Mouse (Mus musculus): Measurements from ENCODE around the gene Dlg2.

Gene Dlg2

DNA sequence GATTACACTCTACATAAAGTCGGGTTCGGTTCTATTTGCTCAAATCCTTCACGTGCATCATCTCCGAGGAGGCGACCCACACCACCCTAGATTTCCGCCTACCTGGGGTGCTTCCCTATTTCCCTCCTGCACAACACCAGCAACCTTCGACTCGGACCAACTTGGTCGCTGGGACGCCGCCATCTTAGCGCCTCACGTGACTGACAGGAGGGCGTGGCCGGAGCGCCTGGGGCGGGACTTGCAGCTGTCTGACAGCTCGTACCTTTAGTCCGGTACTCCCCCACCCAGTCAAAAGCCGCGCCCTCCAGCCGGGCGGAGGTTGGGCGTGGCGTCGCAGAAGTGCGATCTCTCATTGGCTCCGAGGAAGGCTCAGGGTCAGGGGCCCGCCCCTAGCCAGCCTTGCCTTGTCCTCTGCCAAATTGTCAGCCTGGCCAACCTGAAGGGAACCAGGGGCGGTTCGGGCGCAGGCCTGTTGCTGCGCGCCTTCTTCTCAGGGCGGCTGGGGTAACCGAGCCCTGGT lies 619 bp upstream of the Dlg2 start, which contains the start of gene Tmem126b:
Gene Tmem126b, minus strand, starts transcription at position 209 of the 520 bp plus-strand sequence.
- peaks cover 12% of the 10 kb centered on the region for H3K36me3 ChIP-seq (ENCODE audit: insufficient read depth, low read length)
- H3K4me3 ChIP-seq (replicated peaks; ENCODE audit: low read length): peak within 1 kb of the TSS; percentile 91
- TF ChIP-seq POU5F1 (IDR thresholded peaks at IDR 0.05; ENCODE audit: borderline replicate concordance, low read length) (no peak), NANOG (IDR thresholded peaks at IDR 0.05; ENCODE audit: borderline replicate concordance, low read length) (no peak), CTCF (conservative IDR thresholded peaks at IDR 0.05; ENCODE audit: low read length) (no peak)
- H3K4me1 ChIP-seq (replicated peaks; ENCODE audit: low read depth, low read length): peaks cover 41% of the 10 kb centered on the region
- H3K9me3 ChIP-seq (ENCODE audit: low read length): no peaks in the 10 kb centered on the region
- peaks cover 4% of the 10 kb centered on the region for H3K27me3 ChIP-seq (ENCODE audit: insufficient read depth, low read length)

- no peak for TF ChIP-seq POU5F1 (IDR thresholded peaks at IDR 0.05; ENCODE audit: borderline replicate concordance, low read length)
- no peak for TF ChIP-seq CTCF (conservative IDR thresholded peaks at IDR 0.05; ENCODE audit: low read length)
- TF ChIP-seq NANOG (IDR thresholded peaks at IDR 0.05; ENCODE audit: borderline replicate concordance, low read length): no peak
- Histone ChIP-seq H3K4me1 (replicated peaks; ENCODE audit: low read depth, low read length) (no peaks in the 10 kb centered on the region), H3K4me3 (replicated peaks; ENCODE audit: low read length) (no peak overlapping the region), H3K36me3 (ENCODE audit: insufficient read depth, low read length) (no peaks in the 10 kb centered on the region), H3K9me3 (ENCODE audit: low read length) (no peaks in the 10 kb centered on the region), H3K27me3 (ENCODE audit: insufficient read depth, low read length) (no peaks in the 10 kb centered on the region)
Measured at GRCm38 (mm10) chr7:90482607-90483006, 6.1 kb downstream of the Dlg2 start.

- Histone ChIP-seq H3K36me3 (ENCODE audit: insufficient read depth, low read length) (no peaks in the 10 kb centered on the region), H3K9me3 (ENCODE audit: low read length) (no peaks in the 10 kb centered on the region), H3K4me1 (replicated peaks; ENCODE audit: low read depth, low read length) (no peaks in the 10 kb centered on the region), H3K27me3 (ENCODE audit: insufficient read depth, low read length) (no peaks in the 10 kb centered on the region), H3K4me3 (replicated peaks; ENCODE audit: low read length) (no peak overlapping the region)
- no peak for TF ChIP-seq NANOG (IDR thresholded peaks at IDR 0.05; ENCODE audit: borderline replicate concordance, low read length)
- no peak for TF ChIP-seq POU5F1 (IDR thresholded peaks at IDR 0.05; ENCODE audit: borderline replicate concordance, low read length)
Measured at GRCm38 (mm10) chr7:90508124-90508523, 31.7 kb downstream of the Dlg2 start.

GRCm38 (mm10) chr7:90512293-90512692 lies 35.8 kb downstream of the Dlg2 start:
- TF ChIP-seq POU5F1 (IDR thresholded peaks at IDR 0.05; ENCODE audit: borderline replicate concordance, low read length) (no peak), CTCF (conservative IDR thresholded peaks at IDR 0.05; ENCODE audit: low read length) (no peak), NANOG (IDR thresholded peaks at IDR 0.05; ENCODE audit: borderline replicate concordance, low read length) (no peak)
- H3K36me3 ChIP-seq (ENCODE audit: insufficient read depth, low read length): no peaks in the 10 kb centered on the region
- H3K9me3 ChIP-seq (ENCODE audit: low read length): no peaks in the 10 kb centered on the region
- H3K27me3 ChIP-seq (ENCODE audit: insufficient read depth, low read length): no peaks in the 10 kb centered on the region
- H3K4me1 ChIP-seq (replicated peaks; ENCODE audit: low read depth, low read length): no peaks in the 10 kb centered on the region
- H3K4me3 ChIP-seq (replicated peaks; ENCODE audit: low read length): no peak overlapping the region

GRCm38 (mm10) chr7:90539481-90540402 lies 63.3 kb downstream of the Dlg2 start:
- H3K4me3 ChIP-seq (replicated peaks; ENCODE audit: low read length): no peak overlapping the region
- H3K36me3 ChIP-seq (ENCODE audit: insufficient read depth, low read length): no peaks in the 10 kb centered on the region
- TF ChIP-seq NANOG (IDR thresholded peaks at IDR 0.05; ENCODE audit: borderline replicate concordance, low read length): no peak
- no peak for TF ChIP-seq POU5F1 (IDR thresholded peaks at IDR 0.05; ENCODE audit: borderline replicate concordance, low read length)
- H3K27me3 ChIP-seq (ENCODE audit: insufficient read depth, low read length): no peaks in the 10 kb centered on the region
- peaks cover 72% of the 10 kb centered on the region for H3K4me1 ChIP-seq (replicated peaks; ENCODE audit: low read depth, low read length)
- H3K9me3 ChIP-seq (ENCODE audit: low read length): no peaks in the 10 kb centered on the region

- Histone ChIP-seq H3K9me3 (ENCODE audit: low read length) (no peaks in the 10 kb centered on the region), H3K27me3 (ENCODE audit: insufficient read depth, low read length) (no peaks in the 10 kb centered on the region), H3K36me3 (ENCODE audit: insufficient read depth, low read length) (no peaks in the 10 kb centered on the region), H3K4me1 (replicated peaks; ENCODE audit: low read depth, low read length) (peaks cover 62% of the 10 kb centered on the region), H3K4me3 (replicated peaks; ENCODE audit: low read length) (no peak overlapping the region)
- TF ChIP-seq POU5F1 (IDR thresholded peaks at IDR 0.05; ENCODE audit: borderline replicate concordance, low read length) (no peak), CTCF (conservative IDR thresholded peaks at IDR 0.05; ENCODE audit: low read length) (no peak), NANOG (IDR thresholded peaks at IDR 0.05; ENCODE audit: borderline replicate concordance, low read length) (no peak)
Measured at GRCm38 (mm10) chr7:90540811-90541323, 64.4 kb downstream of the Dlg2 start.

GRCm38 (mm10) chr7:90553399-90553798 lies 76.9 kb downstream of the Dlg2 start:
- Histone ChIP-seq H3K9me3 (ENCODE audit: low read length) (peaks cover 3% of the 10 kb centered on the region; the same call in 1 of the 2 replicates), H3K4me1 (replicated peaks; ENCODE audit: low read depth, low read length) (peaks cover 17% of the 10 kb centered on the region), H3K4me3 (replicated peaks; ENCODE audit: low read length) (no peak overlapping the region), H3K36me3 (ENCODE audit: insufficient read depth, low read length) (no peaks in the 10 kb centered on the region), H3K27me3 (ENCODE audit: insufficient read depth, low read length) (no peaks in the 10 kb centered on the region)
- TF ChIP-seq POU5F1 (IDR thresholded peaks at IDR 0.05; ENCODE audit: borderline replicate concordance, low read length): no peak

- Histone ChIP-seq H3K9me3 (ENCODE audit: low read length) (peaks cover 3% of the 10 kb centered on the region; the same call in 1 of the 2 replicates), H3K36me3 (ENCODE audit: insufficient read depth, low read length) (no peaks in the 10 kb centered on the region)
Measured at GRCm38 (mm10) chr7:90554421-90554820, 77.9 kb downstream of the Dlg2 start.

More at GRCm38 (mm10) chr7:90554421-90554820, 77.9 kb downstream of the Dlg2 start:
- Histone ChIP-seq H3K4me3 (replicated peaks; ENCODE audit: low read length) (no peak overlapping the region), H3K4me1 (replicated peaks; ENCODE audit: low read depth, low read length) (peaks cover 17% of the 10 kb centered on the region), H3K27me3 (ENCODE audit: insufficient read depth, low read length) (no peaks in the 10 kb centered on the region)
- no peak for TF ChIP-seq CTCF (conservative IDR thresholded peaks at IDR 0.05; ENCODE audit: low read length)
- no peak for TF ChIP-seq POU5F1 (IDR thresholded peaks at IDR 0.05; ENCODE audit: borderline replicate concordance, low read length)
- no peak for TF ChIP-seq NANOG (IDR thresholded peaks at IDR 0.05; ENCODE audit: borderline replicate concordance, low read length)
